Mouse (Mus musculus) E14TG2a.4 (cell line): ENCODE data around the gene Pla2g3.

ENCODE experiments used
- H3K27me3 ChIP-seq: 2 replicates; pipeline ENCODE4 v1.6.1; 2014; ENCODE audit warnings: low read length, control low read depth; ENCODE audit not compliant: insufficient read depth
- H3K36me3 ChIP-seq: 2 replicates; pipeline ENCODE4 v1.6.1; 2014; ENCODE audit warnings: low read length, control low read depth; ENCODE audit not compliant: insufficient read depth
- H3K4me1 ChIP-seq: replicated peaks from 2 replicates; pipeline ENCODE4 v1.6.1; 2014; ENCODE audit warnings: low read depth, low read length, control low read depth
- H3K4me3 ChIP-seq: replicated peaks from 2 replicates; pipeline ENCODE4 v1.5.1; 2014; ENCODE audit warnings: mild to moderate bottlenecking, low read length
- H3K9me3 ChIP-seq: 2 replicates; pipeline ENCODE4 v1.6.1; 2014; ENCODE audit warnings: low read length, control low read depth
- CTCF ChIP-seq: conservative IDR thresholded peaks from 2 replicates; pipeline ENCODE4 v1.5.1; 2014; ENCODE audit warnings: low read length
- NANOG ChIP-seq: IDR thresholded peaks from 2 replicates; pipeline ENCODE4 v1.6.1; 2014; ENCODE audit warnings: borderline replicate concordance, low read length, mixed read lengths
- POU5F1 ChIP-seq: IDR thresholded peaks from 2 replicates; pipeline ENCODE4 v1.6.1; 2014; ENCODE audit warnings: low read length, borderline replicate concordance

Pla2g3 gene

DNA sequence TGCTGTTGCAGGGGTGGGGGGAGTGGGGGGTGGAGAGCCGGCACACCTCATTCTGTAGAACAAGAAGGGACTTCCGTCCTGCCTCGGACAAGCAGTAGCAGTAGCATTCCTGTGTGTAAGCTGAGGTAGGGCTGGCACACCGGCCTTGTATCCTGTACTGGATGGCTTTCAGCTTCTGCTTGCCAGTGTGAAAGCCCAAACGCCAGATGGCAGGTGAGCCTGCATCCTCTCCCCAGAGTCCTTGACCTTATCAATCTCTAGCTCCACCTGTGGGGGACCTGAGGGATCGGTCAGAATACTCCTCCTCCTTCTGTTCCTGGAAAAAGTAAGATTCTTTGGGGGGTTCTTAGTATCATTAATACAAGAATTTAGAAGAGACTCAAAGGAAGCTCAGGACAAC, 34.6 kb upstream of the Pla2g3 start:
- peak; percentile 36 for TF ChIP-seq CTCF
- no peak for TF ChIP-seq NANOG
- Histone ChIP-seq H3K4me1 (peaks cover 53% of the 10 kb centered on the region), H3K27me3 (no peaks in the 10 kb centered on the region), H3K36me3 (peaks cover 21% of the 10 kb centered on the region), H3K9me3 (no peaks in the 10 kb centered on the region), H3K4me3 (peak overlapping the region; percentile 97)

DNA sequence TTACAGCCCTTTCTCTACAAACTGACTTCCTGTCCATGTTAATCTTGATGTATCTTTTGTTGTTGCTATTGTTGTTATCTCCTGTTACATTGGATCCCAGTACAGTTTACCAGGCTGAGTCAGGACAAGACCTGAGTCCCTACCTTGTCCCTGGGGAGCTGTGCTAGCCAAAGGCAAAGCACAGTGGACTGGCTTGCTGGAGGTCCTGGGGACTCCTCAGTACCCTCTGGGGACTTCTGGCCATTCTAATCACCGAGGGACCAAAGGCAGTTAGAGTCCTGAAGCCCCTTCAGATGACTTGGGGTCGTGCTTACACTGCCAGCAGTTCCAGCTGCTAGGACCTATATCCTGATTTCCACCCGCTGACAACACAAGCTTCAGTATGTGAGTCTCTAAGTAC, 33.6 kb upstream of the Pla2g3 start:
- H3K36me3 ChIP-seq, result peaks cover 21% of the 10 kb centered on the region
- no peak overlapping the region for H3K4me3 ChIP-seq
- TF ChIP-seq NANOG (no peak), POU5F1 (no peak), CTCF (no peak)
- H3K27me3 ChIP-seq, result no peaks in the 10 kb centered on the region
- peaks cover 51% of the 10 kb centered on the region for H3K4me1 ChIP-seq
- H3K9me3 ChIP-seq, result no peaks in the 10 kb centered on the region

DNA sequence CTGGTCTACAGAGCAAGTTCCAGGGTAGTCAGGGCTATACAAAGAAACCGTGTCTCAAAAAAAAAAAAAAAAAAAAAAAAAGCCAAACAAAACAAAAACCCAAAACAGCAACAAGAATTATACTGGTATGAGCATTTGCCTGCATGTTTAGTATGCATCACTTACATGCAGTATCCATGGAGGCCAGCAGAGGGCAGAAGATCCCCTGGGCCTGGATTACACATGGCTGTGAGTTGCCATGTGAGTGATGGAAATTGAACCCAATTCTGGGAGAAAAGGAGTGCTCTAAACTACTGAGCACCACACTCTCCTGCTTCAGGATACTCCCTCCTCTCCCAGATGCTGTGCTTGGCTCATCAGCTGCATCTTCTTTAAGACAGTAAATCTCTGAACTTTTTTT, 31.7 kb upstream of the Pla2g3 start:
- H3K36me3 ChIP-seq, result peaks cover 21% of the 10 kb centered on the region
- H3K4me1 ChIP-seq, result peaks cover 35% of the 10 kb centered on the region
- no peaks in the 10 kb centered on the region for H3K9me3 ChIP-seq
- no peaks in the 10 kb centered on the region for H3K27me3 ChIP-seq
- H3K4me3 ChIP-seq, result no peak overlapping the region
- TF ChIP-seq POU5F1 (no peak), NANOG (no peak), CTCF (peak; percentile 92)

DNA sequence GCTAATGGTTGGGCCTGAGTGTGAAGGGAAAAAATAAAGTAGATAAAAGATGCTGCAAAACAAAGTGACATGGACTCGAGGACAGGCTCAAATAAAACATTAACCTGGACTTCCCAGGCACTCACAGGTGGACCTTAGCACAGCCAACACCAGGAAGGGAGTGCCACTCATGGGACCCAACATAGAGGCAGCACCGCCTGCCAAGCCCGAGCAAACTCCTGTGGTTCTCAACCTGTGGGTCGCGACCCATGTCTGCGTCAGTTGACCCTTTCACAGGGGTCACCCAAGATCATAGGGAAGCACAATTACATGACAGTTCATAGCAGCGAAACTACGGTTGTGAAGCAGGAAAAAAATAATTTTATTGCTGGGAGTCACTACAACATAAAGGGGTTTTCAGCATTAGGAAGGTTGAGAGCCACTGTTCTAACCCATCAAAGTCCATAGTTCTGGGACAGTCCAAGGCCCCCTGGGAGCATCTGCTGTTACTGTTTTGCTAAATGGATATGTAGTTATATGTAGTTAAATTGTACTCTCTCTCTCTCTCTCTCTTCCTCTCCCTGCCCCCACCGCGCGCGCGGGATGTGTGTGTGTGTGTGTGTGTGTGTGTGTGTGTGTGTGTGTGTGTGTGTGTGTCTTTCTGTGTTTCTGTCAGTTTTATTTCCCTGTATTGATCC, 29.5 kb upstream of the Pla2g3 start:
- Histone ChIP-seq H3K4me1 (peaks cover 28% of the 10 kb centered on the region), H3K4me3 (no peak overlapping the region), H3K36me3 (peaks cover 21% of the 10 kb centered on the region), H3K9me3 (no peaks in the 10 kb centered on the region), H3K27me3 (no peaks in the 10 kb centered on the region)
- TF ChIP-seq POU5F1 (no peak), NANOG (no peak), CTCF (no peak)

DNA sequence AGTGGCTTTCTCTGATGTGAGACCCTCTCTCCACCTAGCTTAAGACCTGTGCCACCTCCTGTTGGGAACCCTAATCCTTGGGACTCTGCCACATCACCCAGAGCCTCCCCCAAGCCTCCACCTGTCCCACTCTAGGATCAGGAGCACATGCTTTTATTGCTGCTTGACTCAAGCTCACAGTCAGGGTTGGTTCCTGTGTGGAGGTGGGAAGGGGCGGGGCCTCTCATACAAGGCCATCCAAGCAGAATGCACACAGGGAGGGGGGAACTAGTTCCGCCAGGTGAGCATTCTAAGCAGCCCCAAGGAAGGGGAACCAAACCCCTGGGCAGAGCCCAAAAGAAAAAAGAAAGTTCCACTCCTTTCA, 29.0 kb upstream of the Pla2g3 start:
- Histone ChIP-seq H3K4me3 (no peak overlapping the region), H3K36me3 (peaks cover 17% of the 10 kb centered on the region), H3K4me1 (peaks cover 22% of the 10 kb centered on the region), H3K9me3 (no peaks in the 10 kb centered on the region), H3K27me3 (no peaks in the 10 kb centered on the region)
- TF ChIP-seq NANOG (no peak), CTCF (no peak), POU5F1 (no peak)

DNA sequence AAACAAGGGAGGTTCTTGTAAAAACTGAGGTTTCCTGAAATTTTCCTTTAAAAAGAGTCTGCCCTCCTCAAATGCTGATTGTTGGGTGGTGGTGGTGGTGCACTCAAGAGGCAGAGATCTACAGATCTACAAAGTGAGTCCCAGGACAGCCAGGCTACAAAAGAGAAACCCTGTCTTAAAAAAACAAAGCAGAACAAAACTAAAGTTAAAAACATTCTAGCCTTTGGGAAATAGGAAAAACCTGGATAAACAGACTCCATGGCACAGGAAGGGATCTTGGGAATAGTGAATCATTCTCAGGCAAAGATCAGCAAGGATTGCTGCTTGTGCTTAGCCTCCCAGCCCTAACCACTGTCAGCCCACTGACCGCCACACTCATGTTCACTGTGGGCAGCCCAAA, 25.2 kb upstream of the Pla2g3 start:
- Histone ChIP-seq H3K4me1 (peaks cover 11% of the 10 kb centered on the region), H3K4me3 (no peak overlapping the region)
- TF ChIP-seq POU5F1 (no peak), NANOG (no peak), CTCF (no peak)

DNA sequence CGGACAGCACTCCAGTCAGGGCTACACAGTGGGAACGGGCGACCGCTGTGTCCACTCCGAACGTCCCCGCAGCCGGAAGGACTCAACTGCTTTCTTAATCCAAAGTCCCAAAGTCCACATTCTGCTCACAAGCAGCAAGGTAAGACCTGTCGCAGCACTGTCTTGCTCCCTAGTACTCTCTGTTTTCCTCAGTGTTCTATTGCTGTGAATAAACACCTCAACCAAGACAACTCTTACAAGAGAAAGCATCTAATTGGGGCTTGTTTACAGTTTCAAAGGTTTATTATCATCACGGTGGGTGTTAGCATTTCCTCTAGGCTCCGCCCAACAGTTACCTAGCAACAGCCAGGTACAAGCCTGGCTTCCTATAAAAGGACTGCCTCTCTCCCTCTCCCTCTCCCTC, 16.6 kb upstream of the Pla2g3 start:
- H3K4me3 ChIP-seq, result no peak overlapping the region
- H3K4me1 ChIP-seq, result peaks cover 20% of the 10 kb centered on the region
- TF ChIP-seq POU5F1 (no peak), NANOG (no peak), CTCF (no peak)
- H3K9me3 ChIP-seq, result no peaks in the 10 kb centered on the region
- H3K27me3 ChIP-seq, result peaks cover 3% of the 10 kb centered on the region; the same call in 1 of the 2 replicates
- H3K36me3 ChIP-seq, result no peaks in the 10 kb centered on the region

More for the DNA sequence above, 25.2 kb upstream of the Pla2g3 start:
- Histone ChIP-seq H3K27me3 (peaks cover 3% of the 10 kb centered on the region; the same call in 1 of the 2 replicates), H3K36me3 (no peaks in the 10 kb centered on the region), H3K9me3 (no peaks in the 10 kb centered on the region)

DNA sequence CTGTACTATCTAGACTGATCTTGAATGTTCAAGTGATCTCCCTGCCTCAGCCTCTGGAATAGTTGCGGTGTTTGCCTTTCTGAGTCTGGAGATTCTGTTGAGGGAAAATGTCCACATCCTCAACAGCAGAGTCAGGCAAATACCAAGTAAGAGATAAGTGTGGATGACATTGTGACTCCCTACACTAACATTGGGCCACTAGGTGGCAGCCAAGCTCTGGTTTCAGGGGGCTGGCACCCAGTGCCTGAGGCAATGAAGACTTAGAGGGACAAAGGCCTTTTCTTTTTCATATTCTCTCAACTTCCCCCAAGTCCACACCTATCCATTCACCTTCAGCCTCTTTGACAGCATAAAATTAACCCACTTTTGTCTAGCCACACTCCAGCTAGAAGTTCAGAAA, 15.6 kb upstream of the Pla2g3 start:
- Histone ChIP-seq H3K4me3 (no peak overlapping the region), H3K36me3 (no peaks in the 10 kb centered on the region), H3K9me3 (no peaks in the 10 kb centered on the region), H3K27me3 (peaks cover 2% of the 10 kb centered on the region; the same call in 1 of the 2 replicates), H3K4me1 (peaks cover 20% of the 10 kb centered on the region)
- TF ChIP-seq NANOG (peak; percentile 9; the same call in 1 of the 2 replicates), POU5F1 (no peak), CTCF (peak; percentile 70)

DNA sequence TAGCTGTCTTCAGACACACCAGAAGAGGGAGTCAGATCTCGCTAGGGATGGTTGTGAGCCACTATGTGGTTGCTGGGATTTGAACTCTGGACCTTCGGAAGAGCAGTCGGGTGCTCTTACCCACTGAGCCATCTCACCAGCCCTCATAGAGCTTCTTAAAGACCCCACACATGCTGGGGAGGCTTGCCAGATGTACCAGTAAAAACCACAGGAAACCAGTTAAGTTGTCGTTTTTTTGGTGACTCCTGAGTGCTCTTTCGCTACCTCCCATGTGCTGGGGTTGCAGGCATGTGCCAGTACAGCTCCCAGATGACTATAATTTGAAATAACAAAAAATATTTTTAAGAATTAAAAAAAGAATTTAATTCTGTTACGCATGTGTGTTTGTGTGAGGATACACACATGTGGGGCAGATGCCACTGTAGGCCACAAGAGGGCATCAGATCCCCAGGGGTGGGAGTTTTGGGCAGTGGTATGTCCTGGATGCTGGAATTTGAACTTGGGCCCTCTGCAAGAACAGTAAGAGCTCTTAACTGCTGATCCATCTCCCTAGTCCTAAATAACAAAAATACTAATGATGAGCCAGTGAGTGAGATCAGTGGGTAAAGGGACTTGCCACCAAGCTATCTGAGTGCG, 13.5 kb upstream of the Pla2g3 start:
- TF ChIP-seq NANOG, result no peak
- no peak for TF ChIP-seq POU5F1
- peak; percentile 91 for TF ChIP-seq CTCF
- H3K36me3 ChIP-seq, result no peaks in the 10 kb centered on the region
- H3K27me3 ChIP-seq, result no peaks in the 10 kb centered on the region
- peaks cover 20% of the 10 kb centered on the region for H3K4me1 ChIP-seq
- H3K9me3 ChIP-seq, result no peaks in the 10 kb centered on the region
- H3K4me3 ChIP-seq, result no peak overlapping the region
